Mouse (Mus musculus): ENCODE results near the gene Pdpn.

Gene Pdpn

GRCm38 (mm10) chr4:143298431-143299315 is 691 bp downstream of the Pdpn start:
- no peak for DNase-seq (ENCODE audit: low read depth)

- no peak for DNase-seq (ENCODE audit: low read depth)
Observed at GRCm38 (mm10) chr4:143297016-143297556, 2.3 kb downstream of the Pdpn start.

- no peak for DNase-seq (ENCODE audit: low read depth)
Observed at GRCm38 (mm10) chr4:143296153-143296552, 3.2 kb downstream of the Pdpn start.

GRCm38 (mm10) chr4:143294324-143294723 is 5.0 kb downstream of the Pdpn start:
- DNase-seq (ENCODE audit: low read depth), result no peak

GRCm38 (mm10) chr4:143288880-143289279 is 10.5 kb downstream of the Pdpn start:
- no peak for DNase-seq (ENCODE audit: low read depth)

- DNase-seq (ENCODE audit: low read depth), result no peak
Observed at GRCm38 (mm10) chr4:143288473-143288872, 10.9 kb downstream of the Pdpn start.

- no peak for DNase-seq (ENCODE audit: low read depth)
Observed at GRCm38 (mm10) chr4:143287065-143287464, 12.3 kb downstream of the Pdpn start.

- peak; percentile 2 for DNase-seq (ENCODE audit: low read depth)
Observed at GRCm38 (mm10) chr4:143280166-143280565, 19.2 kb downstream of the Pdpn start.

- DNase-seq (ENCODE audit: low read depth), result no peak
Observed at GRCm38 (mm10) chr4:143279661-143280060, 19.7 kb downstream of the Pdpn start.

- no peak for DNase-seq (ENCODE audit: low read depth)
Observed at GRCm38 (mm10) chr4:143279016-143279415, 20.3 kb downstream of the Pdpn start.

- DNase-seq (ENCODE audit: low read depth), result no peak
Observed at GRCm38 (mm10) chr4:143278429-143278871, 20.9 kb downstream of the Pdpn start.

- DNase-seq (ENCODE audit: low read depth), result no peak
Observed at GRCm38 (mm10) chr4:143277319-143277718, 22.0 kb downstream of the Pdpn start.

- DNase-seq (ENCODE audit: low read depth), result no peak
Observed at GRCm38 (mm10) chr4:143271571-143271970, 27.8 kb downstream of the Pdpn start.

- DNase-seq (ENCODE audit: low read depth), result no peak
Observed at GRCm38 (mm10) chr4:143270903-143271302, 28.5 kb downstream of the Pdpn start.

- no peak for DNase-seq (ENCODE audit: low read depth)
Observed at GRCm38 (mm10) chr4:143262696-143263095, 36.7 kb downstream of the Pdpn start.

GRCm38 (mm10) chr4:143259718-143260349 is 39.5 kb downstream of the Pdpn start:
- no peak for DNase-seq (ENCODE audit: low read depth)

- DNase-seq (ENCODE audit: low read depth), result peak; percentile 52
Observed at GRCm38 (mm10) chr4:143258517-143258916, 40.8 kb downstream of the Pdpn start.

- DNase-seq (ENCODE audit: low read depth), result no peak
Observed at GRCm38 (mm10) chr4:143257971-143258370, 41.4 kb downstream of the Pdpn start.

- no peak for DNase-seq (ENCODE audit: low read depth)
Observed at GRCm38 (mm10) chr4:143255541-143255940, 43.8 kb downstream of the Pdpn start.

- DNase-seq (ENCODE audit: low read depth), result no peak
Observed at GRCm38 (mm10) chr4:143253356-143253755, 46.0 kb downstream of the Pdpn start.

GRCm38 (mm10) chr4:143248050-143248449 is 51.3 kb downstream of the Pdpn start:
- DNase-seq (ENCODE audit: low read depth), result peak; percentile 44

- DNase-seq (ENCODE audit: low read depth), result no peak
Observed at GRCm38 (mm10) chr4:143241294-143241693, 58.1 kb downstream of the Pdpn start.

GRCm38 (mm10) chr4:143239615-143240201 is 59.7 kb downstream of the Pdpn start:
- no peak for DNase-seq (ENCODE audit: low read depth)

Data from naive thymus-derived CD4-positive, alpha-beta T cell, adult 2 months (primary cell).